Mouse (Mus musculus): ENCODE data around the gene Cxcr4.

- no peak for TF ChIP-seq POLR2A (IDR thresholded peaks at IDR 0.05; ENCODE audit: borderline replicate concordance, insufficient read depth, low read length)
- TF ChIP-seq CTCF (IDR thresholded peaks at IDR 0.05; ENCODE audit: borderline replicate concordance, insufficient read depth, low read depth, low read length): no peak
Measured at GRCm38 (mm10) chr1:128623594-128623887, 31.4 kb upstream of the Cxcr4 start.
